Mouse (Mus musculus) cortical plate, adult 2 months (tissue): ENCODE data around the gene Slc13a1.

Source experiments
- CTCF ChIP-seq: fragments of 200-500 bp; IDR thresholded peaks from 2 replicates; pipeline ENCODE4 v1.5.1; 2011; ENCODE audit warnings: mild to moderate bottlenecking, control low read depth, low read length; ENCODE audit not compliant: insufficient read depth; ENCODE audit errors: extremely low read depth
- POLR2A ChIP-seq: fragments of 200-500 bp; IDR thresholded peaks from 2 replicates; pipeline ENCODE4 v1.6.1; 2011; ENCODE audit warnings: mild to moderate bottlenecking, low read length, control low read depth; ENCODE audit not compliant: insufficient read depth; ENCODE audit errors: extremely low read depth

- TF ChIP-seq CTCF: no peak
- TF ChIP-seq POLR2A: no peak
Observed at GRCm38 (mm10) chr6:24165249-24165648, 2.6 kb downstream of the Slc13a1 start.
